Mouse (Mus musculus) layer of hippocampus, adult 8-10 months (tissue): ENCODE data around the gene Aff3. TPM values are rescaled to one million over a fixed set of nuclear protein-coding genes. Genes with fewer than 3 reads are reported as not detected.

Source experiments
- DNase-seq, 2 experiments: peaks; one replicate each; pipeline ENCODE4 v3.0.0; 2022; ENCODE audit warnings: low spot score in 2 of 2
- total RNA-seq, 4 experiments: library from RNA; stranded (reverse); gene quantifications; 2 replicates each; pipeline ENCODE4 v1.2.4; 2022

Aff3 gene
- total RNA-seq, 4 experiments from 2014 or later: 101 to 141 (median 116) TPM

GRCm38 (mm10) chr1:38394493-38394892 lies 270.3 kb downstream of the Aff3 start:
- DNase-seq: no peak

- DNase-seq: peak in 1 of 2 experiments; percentile 44
These were observed 271.2 kb downstream of the Aff3 start for GRCm38 (mm10) chr1:38393516-38393915.

GRCm38 (mm10) chr1:38392928-38393327 lies 271.8 kb downstream of the Aff3 start:
- DNase-seq: peak; percentile 49 to 71

GRCm38 (mm10) chr1:38390886-38391249 lies 273.9 kb downstream of the Aff3 start:
- no peak for DNase-seq

- no peak for DNase-seq
These were observed 274.4 kb downstream of the Aff3 start for GRCm38 (mm10) chr1:38390235-38390885.

- DNase-seq: no peak
These were observed 275.2 kb downstream of the Aff3 start for GRCm38 (mm10) chr1:38389576-38389975.

- no peak for DNase-seq
These were observed 276.3 kb downstream of the Aff3 start for GRCm38 (mm10) chr1:38388466-38388865.

GRCm38 (mm10) chr1:38387438-38387837 lies 277.3 kb downstream of the Aff3 start:
- no peak for DNase-seq

- no peak for DNase-seq
These were observed 280.2 kb downstream of the Aff3 start for GRCm38 (mm10) chr1:38384457-38385121.

GRCm38 (mm10) chr1:38384010-38384409 lies 280.7 kb downstream of the Aff3 start:
- DNase-seq: no peak

- no peak for DNase-seq
These were observed 282.1 kb downstream of the Aff3 start for GRCm38 (mm10) chr1:38382683-38383082.

GRCm38 (mm10) chr1:38377930-38378329 lies 286.8 kb downstream of the Aff3 start:
- DNase-seq: no peak

- no peak for DNase-seq
These were observed 295.6 kb downstream of the Aff3 start for GRCm38 (mm10) chr1:38369166-38369565.

- no peak for DNase-seq
These were observed 296.6 kb downstream of the Aff3 start for GRCm38 (mm10) chr1:38368081-38368689.

GRCm38 (mm10) chr1:38367404-38368080 lies 297.2 kb downstream of the Aff3 start:
- no peak for DNase-seq

GRCm38 (mm10) chr1:38363856-38364255 lies 300.9 kb downstream of the Aff3 start:
- no peak for DNase-seq

GRCm38 (mm10) chr1:38362275-38362674 lies 302.5 kb downstream of the Aff3 start:
- DNase-seq: no peak

GRCm38 (mm10) chr1:38358797-38359349 lies 305.9 kb downstream of the Aff3 start:
- DNase-seq: peak; percentile 72 to 75

- DNase-seq: no peak
These were observed 306.6 kb downstream of the Aff3 start for GRCm38 (mm10) chr1:38357933-38358796.

GRCm38 (mm10) chr1:38354585-38354984 lies 310.2 kb downstream of the Aff3 start:
- DNase-seq: no peak

GRCm38 (mm10) chr1:38347346-38347745 lies 317.4 kb downstream of the Aff3 start:
- no peak for DNase-seq
